Mouse (Mus musculus) kidney, postnatal 4 days (tissue): ENCODE results near the gene Prr12.

Source experiments
- DNase-seq, 2 experiments: peaks; one replicate each; pipeline ENCODE4 v3.0.0; 2021; ENCODE audit warnings: mixed read lengths in 2 of 2

Prr12 gene

DNA sequence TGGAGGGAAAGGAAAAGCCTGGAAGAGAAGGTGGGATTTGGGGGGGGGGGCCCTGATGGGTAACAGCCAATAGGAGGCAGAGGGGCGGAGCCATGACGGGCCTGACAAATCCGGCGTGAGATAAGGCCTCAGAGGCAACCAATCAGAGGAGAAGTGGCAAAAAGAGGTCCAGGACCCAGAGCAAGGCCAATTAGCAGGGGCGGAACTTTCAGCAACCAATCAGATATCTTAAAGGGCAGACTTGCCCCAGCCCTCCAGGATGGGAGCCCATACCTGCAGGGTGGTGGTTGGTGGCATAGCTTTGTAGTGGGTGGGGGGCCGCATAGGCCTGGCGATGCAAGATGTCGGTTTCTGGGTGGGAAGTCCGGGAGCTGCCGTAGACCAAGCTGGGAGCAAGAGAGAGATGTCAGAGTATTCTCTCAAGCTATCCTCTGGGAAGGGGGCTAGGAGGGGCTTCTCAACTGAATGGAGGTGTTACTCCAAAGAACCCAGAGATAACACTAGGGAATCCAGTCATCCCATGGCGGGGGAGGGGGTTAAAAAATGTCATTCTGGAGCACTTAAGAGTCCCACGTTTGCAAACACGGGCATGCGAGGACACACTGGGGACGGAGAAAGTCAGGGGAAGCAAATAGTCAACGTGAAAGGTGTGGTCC lies 1.6 kb downstream of the Prr12 start:
- peak; percentile 87 to 92 for DNase-seq

DNA sequence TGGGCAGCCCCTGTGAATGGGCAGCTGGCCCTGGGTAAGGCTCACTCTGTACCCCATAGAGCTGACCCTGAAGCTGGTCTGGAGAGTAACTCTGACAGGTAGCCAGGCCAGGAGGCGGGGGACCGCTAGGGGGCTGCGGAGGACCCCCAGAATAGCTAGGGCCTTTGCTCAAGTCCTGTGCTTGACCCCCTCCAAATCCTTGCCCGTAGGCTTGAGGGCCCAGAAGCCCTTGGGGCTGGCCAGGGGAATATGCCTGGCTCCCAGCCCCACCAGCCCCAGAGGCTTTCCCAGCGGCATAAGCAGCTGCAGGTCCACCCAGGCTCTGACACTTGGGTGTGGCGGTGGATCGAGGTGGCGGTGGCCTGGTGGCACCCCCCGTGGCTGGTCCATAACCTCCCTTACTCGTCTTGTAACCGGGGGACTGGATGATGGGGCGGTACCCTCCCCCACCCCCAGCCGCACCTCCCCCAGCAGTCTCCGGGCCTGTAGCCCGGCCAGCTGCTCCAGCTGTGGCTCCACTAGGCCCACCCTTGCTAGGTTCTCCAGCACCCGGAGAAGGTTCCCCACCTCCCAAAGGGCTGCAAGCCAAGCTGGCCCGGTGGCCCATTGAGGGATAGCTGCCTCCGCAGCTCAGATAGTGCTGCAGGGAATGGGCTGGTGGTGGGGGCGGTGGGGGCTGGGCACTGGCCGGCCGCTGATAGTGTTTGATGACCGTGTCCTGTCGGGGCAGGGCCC lies 3.6 kb downstream of the Prr12 start:
- DNase-seq, result no peak

DNA sequence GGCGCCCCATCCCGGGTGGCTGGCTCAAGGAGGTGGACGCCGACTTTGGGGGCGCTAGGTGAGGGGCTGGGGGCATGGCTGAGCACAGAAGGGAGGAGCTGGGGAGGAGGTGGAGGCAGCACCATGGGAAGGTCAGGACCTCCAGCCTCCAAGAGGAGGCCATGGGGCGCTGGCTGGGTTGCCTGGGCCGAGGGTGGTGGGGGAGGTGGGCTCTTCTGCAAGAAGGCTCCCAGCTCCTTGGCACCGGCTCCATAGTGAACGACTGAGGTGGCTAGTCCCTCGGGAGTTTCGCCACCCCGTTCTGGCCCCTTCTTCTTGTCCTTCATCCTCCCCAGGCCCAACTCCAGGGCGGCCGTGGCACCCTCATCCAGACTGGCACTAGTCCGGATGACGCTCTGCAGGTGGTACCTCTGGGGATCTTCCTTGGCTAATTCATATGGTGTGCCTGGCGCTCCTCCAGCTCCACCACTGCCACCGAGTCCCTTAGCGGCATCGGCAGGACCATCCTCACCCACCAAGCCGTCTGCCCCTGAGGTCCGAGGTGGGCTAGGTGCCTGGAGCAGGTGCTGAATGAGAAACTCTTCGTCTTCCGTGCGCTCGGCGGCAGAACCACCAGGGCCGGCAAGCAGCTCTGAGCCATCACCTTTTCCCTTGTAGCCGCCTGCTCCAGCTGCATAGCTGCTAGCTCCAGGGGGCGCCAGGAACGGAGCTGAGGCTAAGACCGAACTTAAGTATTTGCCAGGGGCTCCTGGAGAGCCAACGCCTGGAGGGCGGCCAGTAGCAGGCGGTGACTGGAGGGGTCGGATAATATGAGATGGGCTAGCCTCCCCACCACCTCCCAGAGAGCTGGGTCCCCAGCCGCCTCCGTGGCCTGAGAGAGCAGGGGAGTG lies 4.4 kb downstream of the Prr12 start:
- DNase-seq, result no peak

DNA sequence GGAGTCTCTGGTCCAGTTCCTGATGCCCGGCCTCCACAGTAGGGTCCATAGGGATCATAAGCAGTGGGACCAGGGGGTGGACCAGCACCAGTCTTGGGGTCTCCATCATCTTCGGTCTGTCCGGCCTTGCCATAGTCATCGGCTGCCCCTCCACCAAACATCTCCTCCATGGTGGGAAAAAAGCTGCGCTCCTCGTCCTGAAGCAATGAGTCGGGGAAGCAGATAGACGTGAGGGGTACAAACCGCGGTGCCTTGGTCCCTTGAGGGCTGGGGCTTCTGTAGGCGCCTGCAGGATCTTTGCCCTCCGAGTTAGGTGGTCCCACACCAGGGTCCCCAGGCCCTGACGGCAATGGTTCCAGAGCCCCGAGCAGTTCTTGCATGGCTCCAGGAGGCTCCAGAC lies 5.2 kb downstream of the Prr12 start:
- DNase-seq, result no peak

DNA sequence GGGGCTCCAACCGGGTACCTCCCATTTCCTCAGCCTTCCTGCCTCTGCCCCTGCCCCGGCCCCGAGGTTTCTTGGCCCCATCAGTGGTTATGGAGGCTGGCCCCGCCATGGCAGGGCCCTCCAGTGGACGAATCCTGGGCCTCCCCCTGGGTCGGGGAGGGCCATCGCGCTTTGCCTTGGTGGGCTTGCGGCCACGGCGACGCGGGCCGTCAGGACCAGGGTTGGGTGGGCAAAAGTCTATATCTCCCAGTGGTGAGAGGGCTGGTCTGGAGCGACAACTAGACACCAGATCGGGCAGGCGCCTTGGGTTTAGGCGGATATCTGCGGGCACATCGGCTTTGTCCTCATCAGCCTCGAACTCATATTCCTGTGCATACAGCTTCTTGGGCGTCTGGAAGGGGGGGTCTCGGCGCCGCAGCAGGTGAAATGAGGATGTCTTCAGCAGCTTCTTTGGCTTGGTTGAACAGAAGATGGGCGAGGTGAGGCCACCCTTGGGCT lies 5.8 kb downstream of the Prr12 start:
- DNase-seq, result no peak

DNA sequence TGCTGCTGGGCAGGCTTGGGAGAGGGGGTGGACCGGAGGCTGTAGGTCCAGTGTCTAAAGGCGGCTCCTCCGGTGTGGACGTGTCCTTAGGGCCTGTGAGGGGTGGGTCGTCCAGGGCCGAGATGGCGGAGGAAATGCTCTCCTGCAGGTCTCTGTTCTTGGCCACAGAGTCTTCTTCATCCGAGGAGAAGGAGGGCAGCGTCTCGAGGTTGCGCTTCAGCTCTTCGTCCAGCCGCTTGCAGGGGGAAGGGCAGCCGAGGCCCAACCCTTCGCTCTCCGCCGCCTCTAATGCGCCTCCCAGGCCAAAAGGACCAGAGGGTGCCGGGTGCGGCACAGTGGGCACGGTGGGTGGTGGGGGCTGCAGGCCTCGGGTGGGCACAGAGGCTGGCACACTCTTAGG lies 6.9 kb downstream of the Prr12 start:
- DNase-seq, result no peak

DNA sequence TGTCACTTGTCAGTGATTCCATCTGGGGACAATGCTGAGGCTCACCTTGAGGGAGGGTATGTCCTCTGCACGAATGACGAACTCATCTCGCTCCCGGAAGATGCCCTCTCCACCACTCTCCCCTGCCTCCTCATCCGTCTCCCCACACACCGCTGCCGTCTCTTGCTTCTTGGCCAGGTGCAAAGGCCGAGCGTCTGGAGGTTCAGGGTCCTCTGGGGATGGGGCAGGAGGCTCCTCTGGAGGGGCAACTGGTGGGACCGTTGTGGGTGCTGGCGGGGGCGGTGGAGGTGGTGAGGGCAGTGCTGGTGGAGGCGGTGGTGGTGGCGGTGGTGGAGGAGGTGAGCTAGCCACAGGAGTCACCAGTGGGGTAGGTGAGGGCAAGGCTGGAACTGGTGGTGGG lies 9.4 kb downstream of the Prr12 start:
- no peak for DNase-seq

DNA sequence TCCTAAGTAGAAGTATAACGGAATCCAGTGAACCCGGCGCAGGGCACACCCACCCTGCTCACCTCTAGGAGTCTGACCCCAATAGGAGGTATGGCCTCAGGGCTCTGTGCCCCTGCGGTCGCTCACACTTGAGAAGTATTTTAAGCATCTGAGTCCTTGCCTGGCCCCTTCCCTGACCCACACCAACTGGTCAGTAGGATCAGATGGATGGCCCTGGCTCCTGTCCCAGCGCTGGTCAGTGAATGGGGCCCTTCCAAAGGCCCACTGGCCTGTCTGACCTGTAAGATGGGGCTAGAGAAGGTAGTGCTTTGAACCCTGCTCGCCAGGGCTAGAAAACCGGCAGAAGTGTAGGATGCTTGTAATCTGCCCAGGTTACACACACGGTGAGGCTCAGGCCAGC lies 11.8 kb downstream of the Prr12 start:
- no peak for DNase-seq

DNA sequence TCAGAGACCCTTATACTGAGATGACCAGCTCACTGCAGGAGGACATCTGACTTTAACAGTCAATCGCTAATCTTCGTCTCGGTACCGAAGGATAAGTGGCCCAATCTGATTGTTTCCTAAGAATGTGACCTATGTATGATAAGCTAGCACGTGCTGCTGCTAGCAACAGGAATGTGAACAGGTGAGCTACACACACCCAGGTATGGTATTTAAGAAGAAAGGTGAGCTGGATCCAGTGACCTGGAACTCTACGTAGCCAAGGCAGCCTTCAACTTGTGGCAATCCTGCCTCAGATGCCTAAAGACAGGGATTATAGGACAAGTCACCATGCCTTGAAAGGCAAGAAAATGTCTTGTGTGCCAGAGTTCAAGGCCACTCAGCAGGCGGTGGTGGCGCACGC lies 14.3 kb downstream of the Prr12 start:
- DNase-seq, result no peak

DNA sequence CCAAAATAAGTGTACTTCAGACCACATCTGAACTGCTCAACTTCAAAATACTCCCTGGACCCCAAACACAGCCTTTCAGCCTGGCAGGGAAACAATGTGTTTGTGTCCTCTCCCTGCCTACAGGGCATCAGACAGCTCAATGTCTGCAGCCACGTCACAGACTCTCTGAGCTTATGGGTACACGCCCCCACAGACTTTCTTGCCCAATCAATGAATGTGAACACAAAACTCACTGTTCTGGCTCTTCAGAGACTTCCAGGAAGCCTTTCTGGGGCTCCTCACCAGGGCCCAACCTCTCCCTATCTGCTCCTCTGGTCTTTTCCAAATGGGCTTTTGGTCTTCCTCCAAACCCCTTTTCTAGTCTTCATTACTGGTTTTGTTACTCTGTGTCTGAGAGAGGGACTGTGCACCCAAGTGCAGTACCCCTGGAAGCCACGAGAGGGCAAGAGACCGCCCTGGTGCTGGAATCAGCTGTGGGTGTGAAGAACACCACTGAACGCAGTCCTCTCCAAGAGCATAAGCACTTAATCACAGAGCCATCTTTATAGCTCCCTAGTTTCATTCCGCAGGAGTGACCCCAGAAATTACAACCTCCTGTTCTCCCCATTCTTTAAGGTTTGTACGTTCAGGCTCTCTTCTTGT lies 14.8 kb downstream of the Prr12 start:
- peak; percentile 81 to 84 for DNase-seq

DNA sequence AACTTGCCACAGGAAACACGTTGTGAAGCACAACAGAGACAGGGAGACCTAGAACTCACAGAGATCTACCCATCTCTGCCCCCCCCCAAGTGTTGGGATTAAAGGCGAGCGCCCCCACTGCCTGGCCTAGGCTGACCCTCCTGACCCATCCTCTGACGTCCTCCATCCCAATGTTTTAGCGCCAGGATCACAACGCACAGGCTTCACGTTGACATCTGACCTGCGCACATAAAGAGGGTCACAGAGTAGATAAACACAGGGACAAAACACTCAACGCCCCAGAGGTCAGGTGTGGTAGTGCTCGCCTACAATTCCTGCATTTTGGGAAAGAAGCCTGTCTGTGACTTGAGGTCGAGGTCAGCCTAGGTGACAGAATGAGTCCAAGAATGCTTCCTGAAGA lies 16.0 kb downstream of the Prr12 start:
- DNase-seq, result no peak

DNA sequence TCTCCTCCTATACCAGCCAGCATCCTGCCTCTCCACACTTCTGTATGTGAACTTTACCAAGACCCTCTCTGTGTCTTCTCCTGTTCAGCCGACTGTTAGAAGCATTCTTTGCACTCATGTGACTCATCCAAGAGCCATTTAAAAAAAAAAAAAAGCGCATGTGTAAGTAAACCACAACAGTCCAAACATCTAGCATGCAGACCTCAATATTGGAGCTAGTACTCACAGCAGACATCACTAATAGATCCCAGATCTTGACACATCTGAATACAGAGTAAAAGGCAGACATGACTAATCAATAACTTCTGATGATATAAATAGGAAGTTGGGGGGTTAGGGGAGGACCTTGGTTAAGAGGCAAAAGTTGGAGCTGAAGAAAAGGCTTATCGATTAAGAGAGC lies 17.1 kb downstream of the Prr12 start:
- no peak for DNase-seq

DNA sequence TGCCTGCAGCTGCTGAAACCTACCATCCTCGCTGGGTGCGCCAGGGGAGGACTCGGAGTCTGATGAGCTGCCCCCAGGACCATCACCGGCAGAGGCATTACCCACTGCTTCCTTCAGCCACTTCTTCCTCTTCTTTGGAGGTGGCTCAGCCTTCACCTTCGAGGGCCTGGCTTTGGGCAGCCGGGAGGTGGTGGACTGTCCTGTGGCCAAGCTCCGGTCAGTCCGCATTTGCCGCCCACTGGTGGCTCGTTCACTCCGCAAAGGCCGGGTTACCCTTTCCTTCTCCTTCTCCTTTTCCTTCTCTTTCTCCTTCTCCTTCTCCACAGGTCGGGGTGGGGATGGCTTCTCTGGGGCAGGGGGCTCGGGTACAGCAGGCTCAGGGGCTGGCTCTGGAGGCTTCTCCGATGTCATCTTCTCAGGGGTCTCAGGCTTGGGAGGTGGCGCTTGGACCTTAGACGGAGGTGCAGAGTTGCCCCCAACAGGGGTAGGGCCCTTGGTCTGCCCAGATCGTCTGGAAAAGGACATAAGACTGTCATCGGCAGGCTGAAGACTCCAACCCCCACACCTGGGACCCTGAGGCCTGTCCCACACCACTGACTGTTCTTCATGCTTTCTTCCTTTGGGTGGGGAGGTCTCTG lies 18.8 kb downstream of the Prr12 start:
- no peak for DNase-seq

DNA sequence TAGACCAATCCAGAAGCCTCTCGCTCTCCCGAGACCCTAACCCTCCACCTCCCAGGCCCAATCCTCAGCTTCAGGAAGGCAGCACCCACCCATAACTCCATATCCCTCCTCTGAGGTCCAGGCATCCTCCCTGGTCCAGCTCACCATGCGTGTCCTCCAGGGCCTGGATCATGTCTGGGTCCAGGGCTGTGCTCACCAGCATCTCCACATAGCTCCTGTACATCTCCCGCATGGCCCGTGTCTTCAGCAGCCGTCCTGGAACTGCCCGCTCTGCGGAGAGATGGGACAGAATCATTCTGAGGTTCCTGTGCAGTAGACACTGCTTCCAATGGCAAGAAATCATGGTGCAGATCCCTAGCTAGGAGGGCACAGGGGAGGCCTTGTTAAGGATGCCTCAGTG lies 21.8 kb downstream of the Prr12 start:
- no peak for DNase-seq

DNA sequence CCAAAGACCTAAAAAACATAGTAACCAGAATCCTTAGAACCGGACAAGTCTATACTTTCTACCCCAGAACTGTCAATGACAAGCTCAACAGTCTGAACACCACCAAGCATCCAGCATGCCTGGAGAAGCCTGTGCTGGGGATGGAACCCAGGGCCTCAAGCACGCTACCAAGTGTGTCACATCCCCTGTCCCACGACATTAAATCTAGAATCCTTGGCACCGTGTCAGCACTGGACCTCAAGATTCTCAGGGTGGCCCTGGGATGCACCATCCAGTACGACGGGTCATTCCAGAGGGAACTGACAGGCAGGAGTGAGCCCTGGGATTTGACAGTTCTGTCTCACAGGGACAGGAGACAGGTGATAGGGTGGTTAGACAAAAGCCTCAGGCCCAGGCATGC lies 22.7 kb downstream of the Prr12 start:
- no peak for DNase-seq

DNA sequence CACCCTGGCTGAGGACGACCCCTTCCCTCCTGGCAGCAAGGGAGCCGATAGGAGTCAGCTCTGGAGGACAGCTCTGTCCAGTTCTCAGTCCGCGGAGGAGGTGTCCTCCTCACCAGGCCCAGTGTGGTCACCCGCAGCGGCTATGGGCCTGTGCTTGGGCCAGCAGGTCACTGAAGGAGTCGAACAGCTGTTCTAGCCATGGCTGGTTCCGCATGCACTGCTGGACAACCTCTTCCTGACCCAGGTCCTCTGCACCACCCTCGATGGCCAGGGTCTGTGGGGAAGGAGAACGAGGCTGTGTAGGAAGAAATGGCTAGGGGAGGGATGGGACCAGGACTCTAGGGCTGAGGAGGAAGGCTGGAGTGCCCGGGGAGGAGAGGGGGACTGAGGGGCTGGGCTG lies 24.3 kb downstream of the Prr12 start:
- DNase-seq, result no peak

DNA sequence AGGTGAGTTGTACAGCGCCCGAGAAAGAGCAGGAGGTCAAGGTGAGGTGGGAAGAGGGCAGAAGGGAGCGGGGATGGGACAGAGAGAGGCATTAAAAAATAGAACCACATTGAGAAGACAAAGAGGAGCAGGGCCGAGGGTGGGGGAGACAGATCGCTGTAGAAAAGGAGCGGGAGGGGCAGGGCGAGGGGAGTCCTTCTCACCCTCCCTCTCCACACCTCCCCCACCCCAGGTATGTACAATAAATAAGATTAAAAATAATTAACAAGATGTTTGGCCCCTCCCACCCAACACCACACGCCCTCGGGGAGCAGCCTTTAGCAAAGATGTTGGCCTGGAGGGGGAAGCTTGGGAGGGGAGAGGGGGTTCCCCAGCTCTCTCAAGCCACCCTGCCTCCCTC lies 24.9 kb downstream of the Prr12 start:
- no peak for DNase-seq

DNA sequence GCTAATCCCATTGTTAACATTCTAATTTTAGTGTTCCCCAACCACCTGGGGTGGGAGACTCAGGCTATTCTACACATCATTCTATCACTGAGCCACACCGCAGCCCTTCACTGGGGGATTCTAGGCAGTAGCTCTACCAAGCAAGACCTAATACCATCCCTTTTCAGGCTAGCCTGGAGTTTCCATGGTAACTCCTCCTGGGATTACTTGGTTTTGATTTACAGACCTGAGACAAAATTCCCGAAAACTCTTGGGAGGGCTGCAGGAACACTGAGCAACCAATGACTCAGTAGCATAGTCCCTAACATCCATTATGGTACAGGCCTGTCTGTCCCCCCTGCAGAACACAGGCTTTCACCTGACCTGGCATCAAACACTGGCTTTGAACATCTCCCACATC lies 26.4 kb downstream of the Prr12 start:
- DNase-seq, result no peak

DNA sequence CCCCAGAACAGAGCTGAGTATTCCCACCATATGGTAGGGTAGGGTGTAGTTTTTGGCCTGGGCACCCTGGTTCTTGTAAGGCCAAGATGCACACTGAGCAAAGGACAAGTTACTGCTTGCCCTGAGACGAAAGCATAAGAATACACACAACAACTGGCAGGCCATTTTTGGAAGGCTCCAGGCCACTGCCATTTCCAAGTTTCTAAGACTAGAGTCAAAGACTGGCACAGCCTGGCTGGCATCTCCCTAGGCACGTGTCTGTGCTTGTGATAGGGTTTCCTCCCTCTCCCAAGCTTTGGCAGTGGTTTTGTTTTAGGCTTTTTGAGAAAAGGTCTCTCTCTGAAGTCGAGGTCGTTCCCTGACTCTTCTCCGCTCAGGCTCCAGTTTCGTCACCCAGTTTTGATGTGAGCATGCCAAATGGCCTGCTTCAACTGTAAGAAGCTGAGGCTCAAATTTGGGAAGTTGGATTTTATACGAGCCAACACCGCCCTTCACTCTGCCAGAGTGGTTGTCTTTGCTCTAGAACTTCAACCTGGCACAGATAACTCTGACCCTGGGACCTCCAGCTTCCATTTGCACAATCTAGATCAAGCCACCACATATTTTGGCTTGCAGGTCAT lies 27.0 kb downstream of the Prr12 start:
- no peak for DNase-seq

DNA sequence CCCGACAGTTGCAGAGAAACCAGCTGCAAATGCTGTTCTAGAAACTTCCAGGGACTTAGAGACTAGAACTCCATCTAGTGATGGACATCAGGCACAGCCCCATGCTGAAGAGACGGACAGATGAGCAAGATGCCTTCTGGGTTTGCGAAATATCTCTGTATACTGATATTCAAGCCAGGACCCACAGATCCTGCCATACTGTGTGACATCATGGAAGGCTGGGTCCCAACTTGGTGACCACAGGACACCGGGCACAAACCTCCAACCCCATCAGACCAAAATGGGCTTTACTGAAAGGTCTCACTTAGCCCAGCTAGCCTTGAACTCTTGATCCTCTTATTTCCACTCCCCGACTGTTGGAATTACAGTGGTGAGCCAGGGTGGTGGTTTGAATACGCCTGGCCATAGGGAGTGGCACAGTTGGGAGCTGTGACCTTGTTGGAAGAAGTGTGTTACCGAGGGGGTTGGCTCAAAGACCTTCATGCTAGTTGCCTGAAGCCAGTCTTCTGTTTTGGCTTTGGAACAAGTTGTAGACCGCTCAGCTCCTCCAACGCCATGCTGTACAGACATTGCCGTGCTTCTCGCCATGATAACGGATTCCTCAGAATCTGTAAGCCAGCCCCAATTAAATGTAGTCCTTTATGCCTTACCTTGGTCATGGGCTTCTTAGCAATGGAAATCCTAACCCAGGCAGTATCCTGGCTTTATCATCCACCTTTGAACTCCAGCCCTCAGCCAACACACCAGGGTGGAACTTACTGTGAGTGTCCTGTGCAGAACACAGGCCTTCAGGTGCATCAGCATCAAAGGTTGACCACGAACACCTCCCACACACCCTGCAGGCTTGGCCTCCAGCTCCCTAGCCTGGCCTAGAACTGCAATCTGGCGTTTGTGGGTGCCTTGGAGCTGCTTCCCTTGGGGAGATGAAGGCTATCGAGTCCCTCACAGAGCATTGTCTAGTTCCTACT lies 28.1 kb downstream of the Prr12 start:
- DNase-seq, result no peak

DNA sequence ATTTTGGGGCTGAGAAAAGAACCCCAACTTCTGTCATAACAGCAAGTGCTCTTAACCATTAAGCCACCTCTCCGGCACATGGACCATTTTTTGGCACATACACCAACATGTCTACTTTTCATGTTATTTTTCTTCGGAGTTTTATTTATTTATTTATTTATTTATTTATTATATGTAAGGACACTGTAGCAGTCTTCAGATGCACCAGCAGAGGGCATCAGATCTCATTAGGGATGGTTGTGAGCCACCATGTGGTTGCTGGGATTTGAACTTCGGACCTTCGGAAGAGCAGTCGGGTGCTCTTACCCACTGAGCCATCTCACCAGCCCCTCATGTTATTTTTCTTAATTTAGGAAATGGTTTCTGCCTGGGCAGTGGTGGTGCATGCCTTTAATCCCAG lies 29.0 kb downstream of the Prr12 start:
- peak in 1 of 2 experiments; percentile 58 for DNase-seq
